Mouse (Mus musculus) testis, adult 2 months (tissue): ENCODE results near the gene Atraid.

Experiments used
- CTCF ChIP-seq: fragments of 200-500 bp; IDR thresholded peaks from 2 replicates; pipeline ENCODE4 v1.5.1; 2012; ENCODE audit warnings: low read depth, mild to moderate bottlenecking, inconsistent platforms, low read length, moderate library complexity; ENCODE audit not compliant: control insufficient read depth, insufficient read depth, insufficient replicate concordance
- POLR2A ChIP-seq: fragments of 200-500 bp; IDR thresholded peaks from 2 replicates; pipeline ENCODE4 v1.6.1; 2012; ENCODE audit warnings: low read depth, mild to moderate bottlenecking, inconsistent platforms, low read length, moderate library complexity; ENCODE audit not compliant: control insufficient read depth

DNA sequence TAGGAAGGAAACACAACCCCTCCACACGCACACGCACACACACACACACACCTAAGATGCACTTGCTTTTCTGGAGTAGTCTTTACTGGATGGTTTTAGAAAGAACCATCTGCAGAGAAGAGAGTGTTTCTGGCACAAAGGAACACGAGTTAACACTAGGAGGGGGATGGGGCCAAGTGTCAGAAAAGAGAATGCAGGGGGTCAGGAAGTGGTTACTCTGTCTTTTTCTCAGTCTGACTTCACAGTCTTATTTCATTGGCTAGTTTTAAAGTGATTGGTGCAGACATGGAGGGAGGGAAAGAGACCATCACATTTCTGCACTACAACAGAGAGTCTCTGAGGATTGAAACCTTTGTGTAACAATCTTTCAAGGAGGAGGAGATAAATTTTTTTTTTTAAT lies 35.4 kb upstream of the Atraid start:
- TF ChIP-seq POLR2A (no peak), CTCF (no peak)
